Mouse (Mus musculus): ENCODE results near the gene Rars. TPM values are rescaled to one million over a fixed set of nuclear protein-coding genes. Genes with fewer than 3 reads are reported as not detected.

Gene Rars
- 109 and 113 TPM in 2 replicates for polyA plus RNA-seq (2016; fragmentation: Nextera tagmentation; extraction: Ambion mirVana)

GRCm38 (mm10) chr11:35834022-35834760 is at the start of gene Rars:
TSS of gene Rars (minus strand) at chr11:35834506.
- H3K4me1 ChIP-seq = peaks cover 21% of the 10 kb centered on the region
- WGBS = 2% methylated on average over 46 of the region's 46 CpGs
- peak; percentile 98 for DNase-seq (ENCODE audit: low spot score)
- H3K4me3 ChIP-seq = peak within 1 kb of the TSS; percentile 94
- peak within 1 kb of the TSS; percentile 87 for H3K27ac ChIP-seq
- no peaks in the 10 kb centered on the region for H3K27me3 ChIP-seq (ENCODE audit: low read depth, poor library complexity, severe bottlenecking)
- no peaks in the 10 kb centered on the region for H3K9me3 ChIP-seq (replicated peaks)
- H3K36me3 ChIP-seq = peaks cover 33% of the 10 kb centered on the region

DNA sequence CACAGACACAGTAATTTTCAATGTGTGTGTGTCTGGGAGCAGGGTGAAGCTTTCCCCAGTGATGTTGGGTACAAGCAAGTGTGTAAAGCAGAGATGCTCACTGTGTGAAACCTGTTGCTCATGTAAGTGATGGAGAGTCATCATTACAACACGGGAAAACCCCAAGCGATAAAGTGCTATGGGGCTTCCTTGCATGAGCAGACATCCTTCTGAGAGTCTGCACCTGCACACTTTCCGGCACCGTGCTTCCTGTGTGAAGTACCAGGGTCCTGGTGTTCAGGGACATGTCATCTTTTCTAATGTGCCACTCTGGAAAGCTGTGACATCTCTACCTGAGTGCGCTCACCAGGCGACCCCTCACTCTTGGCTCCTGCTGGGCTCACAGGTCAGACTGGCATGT is 48.5 kb upstream of the Rars start:
- H3K27ac ChIP-seq = no peak overlapping the region
- H3K36me3 ChIP-seq = no peaks in the 10 kb centered on the region
- WGBS = 97% methylated on average over 6 of the region's 6 CpGs
- peaks cover 7% of the 10 kb centered on the region for H3K4me1 ChIP-seq
- no peak overlapping the region for H3K4me3 ChIP-seq
- no peaks in the 10 kb centered on the region for H3K9me3 ChIP-seq (replicated peaks)
- no peaks in the 10 kb centered on the region for H3K27me3 ChIP-seq (ENCODE audit: low read depth, poor library complexity, severe bottlenecking)
- no peak for DNase-seq (ENCODE audit: low spot score)

GRCm38 (mm10) chr11:35878559-35878897 is 44.2 kb upstream of the Rars start:
- Histone ChIP-seq H3K27me3 (ENCODE audit: low read depth, poor library complexity, severe bottlenecking) (peaks cover 9% of the 10 kb centered on the region; the same call in 1 of the 2 replicates), H3K36me3 (no peaks in the 10 kb centered on the region), H3K27ac (0 out of 2 replicates have a peak overlapping the region, but pooled peaks have one; percentile 54), H3K9me3 (replicated peaks) (no peaks in the 10 kb centered on the region), H3K4me3 (no peak overlapping the region), H3K4me1 (peaks cover 28% of the 10 kb centered on the region)
- DNase-seq (ENCODE audit: low spot score) = no peak
- 55% methylated on average over 4 of the region's 4 CpGs for WGBS

GRCm38 (mm10) chr11:35877651-35878558 is 43.6 kb upstream of the Rars start:
- Histone ChIP-seq H3K27ac (peak overlapping the region; percentile 54; the same call in 1 of the 2 replicates), H3K4me1 (peaks cover 30% of the 10 kb centered on the region), H3K36me3 (no peaks in the 10 kb centered on the region), H3K4me3 (no peak overlapping the region), H3K27me3 (ENCODE audit: low read depth, poor library complexity, severe bottlenecking) (peaks cover 9% of the 10 kb centered on the region; the same call in 1 of the 2 replicates), H3K9me3 (replicated peaks) (no peaks in the 10 kb centered on the region)
- no peak for DNase-seq (ENCODE audit: low spot score)
- 56% methylated on average over 14 of the region's 14 CpGs for WGBS

- H3K4me3 ChIP-seq = no peak overlapping the region
- WGBS = 56% methylated on average over 21 of the region's 21 CpGs
- peaks cover 38% of the 10 kb centered on the region for H3K4me1 ChIP-seq
- no peaks in the 10 kb centered on the region for H3K9me3 ChIP-seq (replicated peaks)
- no peaks in the 10 kb centered on the region for H3K36me3 ChIP-seq
- H3K27me3 ChIP-seq (ENCODE audit: low read depth, poor library complexity, severe bottlenecking) = peaks cover 9% of the 10 kb centered on the region; the same call in 1 of the 2 replicates
- no peak overlapping the region for H3K27ac ChIP-seq
- no peak for DNase-seq (ENCODE audit: low spot score)
Measured at GRCm38 (mm10) chr11:35873624-35874244, 39.4 kb upstream of the Rars start.

DNA sequence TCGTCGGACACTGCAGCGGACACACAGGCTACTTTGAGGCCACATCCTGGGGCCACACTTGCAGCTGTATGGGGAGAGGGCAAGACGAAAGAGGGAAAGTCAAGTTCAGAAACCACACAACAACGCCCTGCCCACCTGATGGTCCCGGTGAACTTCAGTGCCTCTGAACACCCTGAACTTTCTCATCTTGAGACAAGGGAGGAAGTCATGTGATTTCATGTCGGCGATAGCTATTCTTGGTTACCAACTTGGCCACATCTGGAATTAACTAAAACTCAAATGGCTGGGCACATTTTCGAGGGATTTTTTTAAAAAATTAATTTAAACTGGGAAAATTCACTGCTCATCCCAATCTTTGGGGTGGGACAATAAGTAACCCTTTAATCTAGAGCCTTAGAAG is 36.7 kb upstream of the Rars start:
- Histone ChIP-seq H3K36me3 (no peaks in the 10 kb centered on the region), H3K27me3 (ENCODE audit: low read depth, poor library complexity, severe bottlenecking) (peaks cover 8% of the 10 kb centered on the region; the same call in 1 of the 2 replicates), H3K4me1 (peaks cover 21% of the 10 kb centered on the region), H3K9me3 (replicated peaks) (no peaks in the 10 kb centered on the region), H3K27ac (peak overlapping the region; percentile 70), H3K4me3 (no peak overlapping the region)
- no peak for DNase-seq (ENCODE audit: low spot score)
- 75% methylated on average over 9 of the region's 9 CpGs for WGBS

DNA sequence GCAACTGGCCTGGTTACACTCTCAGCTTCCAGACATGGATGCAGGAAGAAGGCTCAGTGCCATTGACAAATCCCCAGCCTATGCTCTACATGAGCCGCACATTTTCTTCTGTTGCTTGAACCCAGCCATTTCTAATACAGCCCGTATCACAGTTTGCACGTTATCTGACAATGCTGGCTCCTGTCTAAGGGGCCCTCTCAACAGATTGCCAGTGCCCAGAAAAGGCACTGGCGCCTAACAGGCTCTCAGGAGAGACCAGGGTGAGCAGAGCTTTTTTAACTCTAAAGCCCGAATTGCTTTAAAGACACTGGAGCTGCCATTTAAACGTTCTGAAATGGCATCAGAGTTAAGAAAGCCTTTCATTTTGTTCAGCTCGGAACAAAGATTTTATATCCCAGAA is 31.8 kb upstream of the Rars start:
- no peak for DNase-seq (ENCODE audit: low spot score)
- WGBS = 85% methylated on average over 7 of the region's 7 CpGs
- no peak overlapping the region for H3K4me3 ChIP-seq
- peaks cover 36% of the 10 kb centered on the region for H3K4me1 ChIP-seq
- no peaks in the 10 kb centered on the region for H3K36me3 ChIP-seq
- no peaks in the 10 kb centered on the region for H3K9me3 ChIP-seq (replicated peaks)
- peak overlapping the region; percentile 84 for H3K27ac ChIP-seq
- no peaks in the 10 kb centered on the region for H3K27me3 ChIP-seq (ENCODE audit: low read depth, poor library complexity, severe bottlenecking)

DNA sequence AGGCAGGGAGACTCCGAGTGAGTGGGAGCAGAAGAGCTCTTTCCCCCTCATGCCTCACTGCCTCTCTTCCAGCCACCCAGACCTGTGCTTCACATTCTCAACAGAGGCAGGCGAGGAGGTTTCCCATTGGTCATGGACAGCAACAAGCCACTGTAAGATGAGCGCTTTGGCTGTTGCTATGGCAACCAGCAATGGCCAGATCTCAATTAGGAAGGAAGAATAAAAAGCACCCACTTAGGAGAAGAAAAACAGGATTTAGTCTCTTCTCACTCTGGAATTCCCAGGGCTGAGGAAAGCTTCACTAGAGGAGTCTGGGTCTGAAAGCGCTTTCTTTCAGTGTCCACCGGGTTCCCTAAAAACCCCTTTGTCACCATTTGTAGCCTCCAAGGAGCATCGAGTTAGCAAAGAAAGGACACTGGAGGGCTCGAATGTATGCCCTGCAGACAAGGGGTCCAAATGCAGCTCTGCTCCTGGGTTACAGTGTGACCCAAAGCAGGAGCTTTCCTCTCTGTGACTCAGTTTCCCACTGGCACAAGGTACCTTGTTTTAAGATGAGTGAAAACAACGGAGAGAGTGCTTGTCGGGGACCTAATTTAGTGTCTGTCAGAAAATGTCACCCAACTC is 30.8 kb upstream of the Rars start:
- H3K4me3 ChIP-seq = peak overlapping the region; percentile 27
- 37% methylated on average over 9 of the region's 9 CpGs for WGBS
- no peaks in the 10 kb centered on the region for H3K27me3 ChIP-seq (ENCODE audit: low read depth, poor library complexity, severe bottlenecking)
- peak; percentile 78 for DNase-seq (ENCODE audit: low spot score)
- no peaks in the 10 kb centered on the region for H3K36me3 ChIP-seq
- no peaks in the 10 kb centered on the region for H3K9me3 ChIP-seq (replicated peaks)
- peaks cover 29% of the 10 kb centered on the region for H3K4me1 ChIP-seq
- H3K27ac ChIP-seq = peak overlapping the region; percentile 84

DNA sequence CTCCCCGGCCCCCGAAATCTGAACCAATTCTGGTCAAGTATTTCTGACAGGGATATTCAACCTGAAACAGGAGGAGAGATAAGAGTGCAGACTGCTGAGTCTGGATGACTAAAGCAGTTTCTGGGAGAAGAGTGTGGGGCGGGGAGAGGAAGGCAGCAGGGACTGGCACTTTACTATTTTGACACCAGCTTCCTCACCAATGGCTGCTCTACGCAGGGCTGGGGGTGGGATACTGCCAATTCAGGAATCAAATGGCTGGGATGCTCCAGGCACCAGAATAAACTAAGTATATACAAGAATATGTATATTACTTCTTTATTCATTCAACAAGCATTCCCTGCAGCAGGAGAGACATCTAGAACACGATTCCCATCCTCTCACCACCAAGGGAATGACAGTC is 29.3 kb upstream of the Rars start:
- Histone ChIP-seq H3K9me3 (replicated peaks) (no peaks in the 10 kb centered on the region), H3K36me3 (no peaks in the 10 kb centered on the region), H3K4me1 (peaks cover 29% of the 10 kb centered on the region), H3K4me3 (no peak overlapping the region), H3K27ac (no peak overlapping the region), H3K27me3 (ENCODE audit: low read depth, poor library complexity, severe bottlenecking) (no peaks in the 10 kb centered on the region)
- 89% methylated on average over 5 of the region's 5 CpGs for WGBS
- DNase-seq (ENCODE audit: low spot score) = no peak

DNA sequence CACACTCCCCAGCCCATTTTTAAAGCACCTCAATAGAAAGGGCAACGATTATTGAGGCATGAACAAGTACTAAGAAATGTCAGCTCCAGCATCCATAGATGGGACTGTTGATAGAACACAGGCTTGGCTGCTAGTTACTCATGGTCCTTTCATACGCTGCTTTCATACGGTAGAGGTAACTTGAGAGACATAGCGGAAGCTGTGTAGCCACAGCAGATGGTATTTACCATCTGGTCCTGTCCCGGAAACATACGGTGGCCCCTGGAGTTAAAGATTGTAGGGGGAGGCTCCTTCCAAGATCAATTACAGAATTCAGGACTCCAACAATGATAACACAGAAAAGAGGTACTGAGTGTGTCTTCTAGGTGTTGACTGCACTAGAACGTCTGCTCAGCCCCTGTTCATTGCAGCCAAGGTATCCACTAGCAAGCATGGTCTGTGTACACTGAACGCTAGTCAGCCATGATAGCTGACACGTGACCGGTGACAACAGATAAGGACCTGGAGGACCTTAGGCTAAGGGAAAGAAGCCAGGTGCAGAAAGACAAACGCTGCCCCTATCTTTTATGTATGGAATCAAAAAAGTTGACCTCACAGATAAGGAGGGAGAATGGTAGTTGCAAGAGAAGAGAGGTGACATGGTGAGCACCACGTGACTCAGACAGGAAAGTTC is 23.2 kb upstream of the Rars start:
- WGBS = 90% methylated on average over 12 of the region's 12 CpGs
- no peak for DNase-seq (ENCODE audit: low spot score)
- Histone ChIP-seq H3K4me3 (no peak overlapping the region), H3K9me3 (replicated peaks) (no peaks in the 10 kb centered on the region), H3K27ac (no peak overlapping the region), H3K36me3 (no peaks in the 10 kb centered on the region), H3K4me1 (peaks cover 7% of the 10 kb centered on the region; the same call in 1 of the 2 replicates), H3K27me3 (ENCODE audit: low read depth, poor library complexity, severe bottlenecking) (no peaks in the 10 kb centered on the region)

DNA sequence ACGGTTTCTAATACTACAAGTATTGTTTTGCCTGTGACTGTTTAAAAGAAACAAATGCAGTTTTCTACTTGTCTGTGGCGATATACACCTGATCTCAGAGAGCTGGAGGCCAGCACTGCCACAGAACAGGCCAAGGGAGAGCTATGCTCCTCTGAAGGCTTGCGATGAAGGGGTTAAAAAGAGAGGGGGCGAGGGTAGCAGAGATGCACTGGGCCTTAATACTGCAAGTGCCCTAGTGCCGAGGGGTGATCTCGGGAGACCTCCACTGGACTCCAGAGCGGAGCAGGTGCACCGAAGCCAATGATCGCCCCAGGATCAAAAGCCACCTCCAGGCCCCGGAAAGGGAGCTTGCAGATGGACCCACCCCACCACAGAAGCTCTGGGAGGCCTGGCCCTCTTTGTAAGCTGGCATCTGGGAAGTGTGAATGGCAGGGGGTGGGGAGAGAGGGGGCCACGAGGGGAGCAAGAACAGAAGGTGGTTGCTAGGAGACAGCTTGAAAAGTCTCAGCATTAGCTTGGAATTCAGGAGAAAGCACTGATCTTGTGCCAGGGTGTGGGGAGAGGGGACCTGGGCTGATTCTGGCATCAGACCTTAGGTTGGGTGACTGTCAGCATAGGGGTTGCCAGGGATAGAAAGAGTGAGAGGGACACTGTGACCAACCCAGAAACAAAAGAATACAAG is 22.2 kb upstream of the Rars start:
- no peak overlapping the region for H3K4me3 ChIP-seq
- no peak overlapping the region for H3K27ac ChIP-seq
- no peaks in the 10 kb centered on the region for H3K36me3 ChIP-seq
- peaks cover 7% of the 10 kb centered on the region; the same call in 1 of the 2 replicates for H3K4me1 ChIP-seq
- DNase-seq (ENCODE audit: low spot score) = no peak
- WGBS = 66% methylated on average over 11 of the region's 11 CpGs
- H3K27me3 ChIP-seq (ENCODE audit: low read depth, poor library complexity, severe bottlenecking) = no peaks in the 10 kb centered on the region
- no peaks in the 10 kb centered on the region for H3K9me3 ChIP-seq (replicated peaks)
